Mouse (Mus musculus) hindlimb bud, embryonic 11.5 days (tissue): ENCODE results near the gene Foxd1.
A peak's percentile ranks its signal among the peaks of the same experiment; 100 is the strongest.

Source experiments
- DNase-seq: peaks from one replicate; pipeline ENCODE4 v3.0.0-alpha.2; 2012; ENCODE audit warnings: low read depth, low spot score; ENCODE audit errors: extremely low spot score

Gene Foxd1

DNA sequence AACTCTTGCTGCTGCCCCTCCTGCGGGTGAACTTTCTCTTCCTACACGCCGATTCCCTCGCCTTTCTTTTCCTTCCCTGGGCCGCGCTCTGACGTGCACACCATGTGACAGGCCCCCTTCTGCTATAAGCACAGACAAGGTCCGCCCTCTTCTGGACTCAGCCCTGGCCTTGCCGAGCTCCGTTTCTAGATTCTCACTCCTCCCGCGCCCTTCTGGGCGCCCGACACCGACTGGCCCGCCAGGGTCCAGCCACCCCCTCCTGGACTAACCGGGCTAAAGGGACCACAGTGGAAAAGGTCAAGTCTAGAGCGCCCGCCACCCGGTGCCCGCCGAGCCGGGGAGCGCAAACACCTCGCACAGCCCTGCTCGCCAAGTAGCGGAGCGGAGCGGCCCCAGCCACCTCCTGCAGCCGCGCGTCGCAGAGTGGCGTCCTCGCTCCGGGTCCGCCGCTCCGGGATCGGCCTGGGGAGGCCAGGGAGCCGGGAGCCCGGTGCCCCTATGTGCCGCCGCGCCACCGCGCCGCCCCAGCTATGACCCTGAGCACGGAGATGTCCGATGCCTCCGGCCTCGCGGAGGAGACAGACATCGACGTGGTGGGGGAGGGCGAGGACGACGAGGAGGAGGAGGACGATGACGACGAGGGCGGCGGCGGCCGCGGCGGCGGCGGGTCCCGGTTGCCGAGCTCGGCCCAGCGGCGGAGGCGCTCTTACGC, at the start of gene Foxd1:
Foxd1 (plus strand) TSS at position 153 of the 712 bp plus-strand sequence.
- DNase-seq: no peak

GRCm38 (mm10) chr13:98305257-98305656, 48.8 kb upstream of the Foxd1 start:
- DNase-seq: no peak

DNA sequence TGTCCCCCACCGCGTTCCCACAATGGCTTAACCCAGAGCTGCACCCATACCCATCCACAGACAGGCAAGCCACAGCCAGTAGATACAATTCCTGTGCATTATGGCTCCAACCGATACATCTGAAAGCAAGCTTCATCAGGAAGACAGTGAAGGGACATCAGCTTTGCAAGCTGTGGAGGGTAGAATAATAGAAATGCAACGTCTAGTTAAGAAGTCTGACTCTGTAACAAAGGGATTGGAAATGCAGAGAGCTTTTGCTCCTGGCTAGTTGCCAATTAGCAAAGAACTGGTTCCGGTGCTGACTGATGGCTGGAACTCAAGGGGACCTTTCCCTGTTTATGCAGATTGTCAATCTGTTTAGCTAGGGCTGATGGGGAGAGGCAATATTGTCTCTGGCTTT, 47.6 kb upstream of the Foxd1 start:
- no peak for DNase-seq

- no peak for DNase-seq
Measured at GRCm38 (mm10) chr13:98306852-98307475, 47.1 kb upstream of the Foxd1 start.

DNA sequence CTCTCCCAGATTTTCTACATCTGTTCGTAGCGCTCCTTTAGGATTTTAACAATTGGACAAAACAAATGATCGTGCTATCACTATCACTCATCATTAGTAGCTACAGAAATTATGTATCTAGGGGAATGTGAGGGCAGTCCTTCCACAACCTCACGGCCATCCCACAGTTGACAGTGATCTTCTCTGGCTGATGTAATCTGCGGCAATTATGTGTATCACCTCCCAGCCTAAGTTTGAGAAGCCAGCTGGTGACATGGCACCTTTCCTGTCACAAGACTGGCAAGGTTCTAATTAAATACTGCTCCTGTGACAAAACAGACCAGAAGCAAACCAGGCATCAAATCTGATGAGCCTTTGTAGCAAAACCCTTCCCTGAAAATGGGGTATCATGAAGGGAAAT, 46.0 kb upstream of the Foxd1 start:
- no peak for DNase-seq

DNA sequence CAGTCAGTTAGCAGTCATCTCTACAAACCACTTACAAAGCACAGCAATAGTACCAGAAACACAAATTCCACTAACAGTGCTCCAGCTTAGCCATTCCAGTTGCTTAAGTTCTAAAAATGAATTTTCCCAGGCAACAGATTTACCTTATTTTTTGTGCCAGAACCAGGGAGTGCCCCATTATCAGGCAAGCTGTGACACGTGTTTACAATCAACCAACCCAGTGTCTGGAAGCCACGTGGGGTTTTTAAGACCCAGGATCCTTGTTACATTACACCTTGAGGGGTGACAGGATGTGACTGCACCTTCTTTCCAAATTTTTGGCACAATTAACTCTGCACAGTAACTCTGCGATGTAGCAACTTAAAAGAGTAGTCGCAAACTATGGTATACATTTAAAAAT, 45.3 kb upstream of the Foxd1 start:
- no peak for DNase-seq

DNA sequence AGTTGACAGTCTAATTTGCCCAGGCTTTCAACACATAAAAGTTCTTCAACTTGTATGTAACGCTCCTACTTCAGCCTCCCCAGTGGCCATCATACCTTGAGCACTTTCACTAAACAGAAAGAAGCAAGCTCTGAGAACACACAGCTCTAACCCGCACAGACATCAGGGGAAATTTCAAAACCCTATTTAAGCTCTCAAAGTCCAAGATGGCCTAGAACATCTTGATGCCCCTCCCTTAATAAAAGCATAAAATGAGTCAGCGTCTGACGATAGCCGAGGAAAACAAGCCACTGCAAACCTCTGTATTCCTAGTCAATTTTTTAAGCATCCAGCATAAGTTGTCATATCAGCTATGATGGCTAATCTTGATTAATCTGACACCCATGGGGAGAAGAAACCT, 42.4 kb upstream of the Foxd1 start:
- DNase-seq: no peak

GRCm38 (mm10) chr13:98313631-98314030, 40.4 kb upstream of the Foxd1 start:
- DNase-seq: no peak

- no peak for DNase-seq
Measured at GRCm38 (mm10) chr13:98315124-98315523, 38.9 kb upstream of the Foxd1 start.

GRCm38 (mm10) chr13:98316140-98316479, 37.9 kb upstream of the Foxd1 start:
- DNase-seq: no peak

DNA sequence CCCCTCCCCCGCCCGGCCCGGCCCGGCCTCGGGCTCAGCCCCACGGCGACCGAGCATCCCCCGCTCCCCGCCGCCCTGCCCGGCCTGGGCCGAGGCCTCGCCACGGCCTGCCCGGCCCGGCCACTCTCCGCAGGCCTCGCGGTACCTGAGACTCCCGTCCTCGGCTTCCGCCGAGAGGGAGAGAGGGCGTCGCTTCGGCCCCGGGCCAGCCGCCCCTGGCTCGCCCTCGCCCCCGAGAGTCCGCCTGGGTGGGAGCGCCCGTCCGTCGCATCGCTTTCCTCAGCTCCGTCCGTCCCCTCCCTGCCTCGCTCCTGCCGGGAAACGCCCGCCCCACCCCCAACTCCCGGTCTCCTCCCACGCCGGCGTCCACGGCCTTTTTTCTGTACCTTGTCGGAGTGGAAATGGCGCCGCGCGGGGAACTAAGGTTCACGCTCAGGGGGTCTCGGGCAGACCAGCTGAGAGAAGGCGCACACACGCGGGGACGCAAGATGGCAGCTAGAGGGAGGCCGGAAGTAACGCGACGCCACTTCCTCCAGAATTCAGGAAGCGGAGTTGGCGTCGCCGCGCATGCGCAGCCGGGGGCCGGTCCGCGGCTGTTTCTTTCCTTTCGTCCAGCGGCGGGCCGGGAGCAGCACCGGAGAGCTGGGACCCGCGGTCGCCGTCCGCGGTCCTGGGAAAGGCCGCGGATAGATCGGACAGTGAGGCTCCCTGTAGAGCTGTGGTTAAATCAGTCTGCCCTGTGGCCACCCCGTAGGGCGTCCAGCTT, 37.4 kb upstream of the Foxd1 start, which contains the start of gene Btf3:
Btf3 (minus strand) TSS at position 527 of the 766 bp plus-strand sequence.
- DNase-seq: peak; percentile 87

DNA sequence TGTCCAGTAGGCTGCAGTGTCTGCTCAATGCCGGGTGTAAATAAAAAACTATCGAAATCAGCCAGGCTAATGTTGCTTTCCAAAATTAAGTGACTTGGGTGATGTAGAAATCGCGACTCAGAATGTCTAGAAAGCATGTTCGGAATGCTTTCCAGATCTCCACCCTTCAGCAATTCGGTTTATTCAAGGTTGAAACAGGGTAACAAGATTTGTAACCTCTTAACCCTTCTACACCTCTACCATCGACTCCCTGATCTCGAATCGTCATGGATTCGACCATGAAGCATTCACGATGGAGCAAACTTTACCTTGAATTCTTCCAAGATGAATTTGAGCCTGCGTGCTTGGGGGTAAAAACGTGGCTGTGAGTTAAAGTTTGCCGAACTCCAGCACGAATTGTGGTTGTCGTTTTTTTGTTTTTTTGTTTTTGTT, 36.8 kb upstream of the Foxd1 start:
- no peak for DNase-seq

- no peak for DNase-seq
Measured at GRCm38 (mm10) chr13:98317911-98318310, 36.1 kb upstream of the Foxd1 start.

DNA sequence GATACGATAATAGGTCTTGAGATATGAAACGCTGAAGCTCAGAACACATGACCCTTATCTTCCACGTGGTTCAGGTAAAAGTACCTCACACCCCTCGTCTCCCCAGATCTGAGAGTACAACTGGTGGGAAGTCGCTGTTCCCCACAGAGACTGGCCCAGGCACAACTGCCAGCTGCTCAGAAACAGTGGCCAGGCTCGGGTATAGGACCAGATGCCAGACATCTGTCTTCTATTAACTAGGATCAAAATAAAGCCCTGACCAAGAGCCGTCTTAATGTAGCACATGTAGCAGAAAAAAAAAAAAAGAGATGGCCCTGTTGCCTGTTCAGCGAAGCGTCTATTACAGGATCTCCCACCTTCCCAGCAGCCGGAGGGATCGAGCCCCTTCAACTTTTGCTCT, 29.0 kb upstream of the Foxd1 start:
- DNase-seq: no peak

GRCm38 (mm10) chr13:98332106-98332505, 21.9 kb upstream of the Foxd1 start:
- DNase-seq: no peak

DNA sequence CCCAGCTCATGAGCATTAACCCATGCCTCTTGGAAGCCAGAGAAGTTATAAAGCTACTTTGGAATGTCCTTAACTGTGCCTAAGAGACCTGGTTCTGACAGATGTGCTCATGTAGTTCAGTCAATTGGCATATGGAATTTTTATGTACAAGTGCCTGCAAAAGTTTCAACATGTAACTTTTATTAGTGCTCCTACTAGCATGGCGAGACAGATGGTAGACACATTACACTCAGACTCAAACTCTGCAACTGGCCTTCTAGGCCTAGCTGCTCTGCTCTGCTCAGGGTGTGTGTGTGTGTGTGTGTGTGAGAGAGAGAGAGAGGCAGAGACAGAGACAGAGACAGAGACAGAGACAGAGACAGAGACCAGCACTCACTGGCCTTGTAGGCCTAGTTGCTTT, 17.8 kb upstream of the Foxd1 start:
- no peak for DNase-seq

- no peak for DNase-seq
Measured at GRCm38 (mm10) chr13:98340506-98340905, 13.5 kb upstream of the Foxd1 start.

GRCm38 (mm10) chr13:98349491-98349890, 4.6 kb upstream of the Foxd1 start:
- DNase-seq: no peak

GRCm38 (mm10) chr13:98351527-98351926, 2.5 kb upstream of the Foxd1 start:
- no peak for DNase-seq

GRCm38 (mm10) chr13:98352381-98352975, 1.6 kb upstream of the Foxd1 start:
- no peak for DNase-seq

- DNase-seq: no peak
Measured at GRCm38 (mm10) chr13:98353709-98354089, 343 bp upstream of the Foxd1 start.
